Mouse (Mus musculus) lung, postnatal 0 days (tissue): ENCODE data around the gene Pappa2. TPM values are rescaled to one million over a fixed set of nuclear protein-coding genes. Genes with fewer than 3 reads are reported as not detected.

ENCODE experiments used
- ATAC-seq: fragments of 200-750 bp; cut with Nextera tagmentation; 2 replicates; pipeline ENCODE4 v1.8.0; 2017; ENCODE audit warnings: moderate library complexity
- DNase-seq: peaks from one replicate; pipeline ENCODE4 v3.0.0-alpha.2; 2016; ENCODE audit warnings: low spot score
- H3K27ac ChIP-seq: fragments of 300-500 bp; sonication (generic); 2 replicates; pipeline ENCODE4 v1.5.1; 2014; ENCODE audit warnings: antibody characterized with exemption, mild to moderate bottlenecking, low read length, mixed read lengths
- H3K27me3 ChIP-seq: fragments of 300-500 bp; sonication (generic); replicated peaks from 2 replicates; pipeline ENCODE4 v1.6.1; 2014; ENCODE audit warnings: low read length, mixed read lengths; ENCODE audit not compliant: insufficient read depth
- H3K36me3 ChIP-seq: fragments of 300-500 bp; sonication (generic); 2 replicates; pipeline ENCODE4 v1.6.1; 2014; ENCODE audit warnings: low read length, mixed read lengths; ENCODE audit not compliant: insufficient read depth
- H3K4me1 ChIP-seq: fragments of 300-500 bp; sonication (generic); 2 replicates; pipeline ENCODE4 v1.6.1; 2014; ENCODE audit warnings: antibody characterized with exemption, low read depth, low read length, mixed read lengths; ENCODE audit not compliant: insufficient read depth
- H3K4me2 ChIP-seq: fragments of 300-500 bp; sonication (generic); replicated peaks from 2 replicates; pipeline ENCODE4 v1.6.1; 2014; ENCODE audit warnings: low read depth, mild to moderate bottlenecking, low read length, moderate library complexity, mixed read lengths
- H3K4me3 ChIP-seq: fragments of 300-500 bp; sonication (generic); 2 replicates; pipeline ENCODE4 v1.5.1; 2014; ENCODE audit warnings: low read depth, low read length
- H3K9ac ChIP-seq: fragments of 300-500 bp; sonication (generic); replicated peaks from 2 replicates; pipeline ENCODE4 v1.6.1; 2014; ENCODE audit warnings: low read depth, mild to moderate bottlenecking
- H3K9me3 ChIP-seq: fragments of 300-500 bp; sonication (generic); 2 replicates; pipeline ENCODE4 v1.6.1; 2016; ENCODE audit warnings: low read length, mixed read lengths
- CTCF ChIP-seq: IDR thresholded peaks from 2 replicates; pipeline ENCODE4 v1.5.1; 2016; ENCODE audit warnings: antibody characterized with exemption, mild to moderate bottlenecking
- EP300 ChIP-seq: IDR thresholded peaks from 2 replicates; pipeline ENCODE4 v1.6.1; 2016; ENCODE audit warnings: antibody characterized with exemption, mild to moderate bottlenecking, control low read depth
- WGBS: fragments of 180-500 bp; shearing (Covaris S2); extraction: QIAGEN DNeasy Blood & Tissue Kit; methylation state at CpG from one replicate; pipeline ENCODE4 v1.1.7; 2014; 5-methylcytosine and 5-hydroxymethylcytosine counted together
- polyA plus RNA-seq: library from polyadenylated mRNA; unstranded; fragments of >200 nt; fragmentation: Nextera tagmentation; extraction: Ambion mirVana; gene quantifications from 2 replicates; pipeline ENCODE4 v1.2.1, GENCODE M21; 2015

The Pappa2 gene
- polyA plus RNA-seq, 1 experiment from 2014 or later: 0.57 TPM

- H3K27me3 ChIP-seq: no peaks in the 10 kb centered on the region
These were observed 266.8 kb downstream of the Pappa2 start for GRCm38 (mm10) chr1:158713301-158714095.

GRCm38 (mm10) chr1:158701336-158701735, 279.0 kb downstream of the Pappa2 start:
- Histone ChIP-seq H3K27me3 (no peaks in the 10 kb centered on the region), H3K9ac (no peak overlapping the region), H3K36me3 (no peaks in the 10 kb centered on the region), H3K9me3 (no peaks in the 10 kb centered on the region), H3K4me2 (no peak overlapping the region), H3K27ac (no peak overlapping the region), H3K4me3 (no peak overlapping the region), H3K4me1 (no peaks in the 10 kb centered on the region)
- 43% methylated on average over 1 of the region's 1 CpGs for WGBS
- peak; percentile 15 for DNase-seq
- ATAC-seq: no peak
- TF ChIP-seq CTCF: no peak
- no peak for TF ChIP-seq EP300

More at GRCm38 (mm10) chr1:158713301-158714095, 266.8 kb downstream of the Pappa2 start:
- Histone ChIP-seq H3K9ac (no peak overlapping the region), H3K4me2 (no peak overlapping the region), H3K27ac (no peak overlapping the region), H3K36me3 (no peaks in the 10 kb centered on the region), H3K9me3 (no peaks in the 10 kb centered on the region), H3K4me3 (no peak overlapping the region), H3K4me1 (no peaks in the 10 kb centered on the region)
- WGBS: 37% methylated on average over 5 of the region's 5 CpGs
- no peak; the same call in 1 of the 2 replicates for ATAC-seq
- peak; percentile 42 for DNase-seq
- TF ChIP-seq EP300: no peak
- TF ChIP-seq CTCF: peak; percentile 68

GRCm38 (mm10) chr1:158700147-158700546, 280.1 kb downstream of the Pappa2 start:
- H3K27me3 ChIP-seq: no peaks in the 10 kb centered on the region
- no peak overlapping the region for H3K9ac ChIP-seq
- no peaks in the 10 kb centered on the region for H3K9me3 ChIP-seq
- no peak overlapping the region for H3K4me3 ChIP-seq
- WGBS: 47% methylated on average over 2 of the region's 2 CpGs
- no peaks in the 10 kb centered on the region for H3K36me3 ChIP-seq
- ATAC-seq (peak; percentile 23; the same call in 1 of the 2 replicates), DNase-seq (peak; percentile 52)
- no peaks in the 10 kb centered on the region for H3K4me1 ChIP-seq
- no peak overlapping the region for H3K27ac ChIP-seq
- H3K4me2 ChIP-seq: no peak overlapping the region
- TF ChIP-seq EP300: peak; percentile 60
- no peak for TF ChIP-seq CTCF

GRCm38 (mm10) chr1:158699276-158699675, 281.0 kb downstream of the Pappa2 start:
- no peaks in the 10 kb centered on the region for H3K4me1 ChIP-seq
- H3K9ac ChIP-seq: no peak overlapping the region
- H3K4me2 ChIP-seq: no peak overlapping the region
- ATAC-seq: peak; percentile 98
- no peak overlapping the region for H3K27ac ChIP-seq
- no peaks in the 10 kb centered on the region for H3K36me3 ChIP-seq
- H3K4me3 ChIP-seq: no peak overlapping the region
- no peaks in the 10 kb centered on the region for H3K9me3 ChIP-seq
- 42% methylated on average over 2 of the region's 2 CpGs for whole genome bisulfite sequencing
- no peaks in the 10 kb centered on the region for H3K27me3 ChIP-seq
- peak; percentile 59; the same call in 1 of the 2 replicates for TF ChIP-seq EP300
- no peak for TF ChIP-seq CTCF
- peak; percentile 82 for DNase-seq

- Histone ChIP-seq H3K9me3 (no peaks in the 10 kb centered on the region), H3K4me3 (no peak overlapping the region), H3K27ac (no peak overlapping the region), H3K4me2 (no peak overlapping the region), H3K9ac (no peak overlapping the region), H3K4me1 (no peaks in the 10 kb centered on the region), H3K36me3 (no peaks in the 10 kb centered on the region), H3K27me3 (no peaks in the 10 kb centered on the region)
- no peak for TF ChIP-seq CTCF
- TF ChIP-seq EP300: no peak
- no peak for ATAC-seq
- no peak for DNase-seq
- WGBS: 84% methylated on average over 10 of the region's 10 CpGs
These were observed 282.3 kb downstream of the Pappa2 start for GRCm38 (mm10) chr1:158697859-158698569.

GRCm38 (mm10) chr1:158697423-158697822, 282.9 kb downstream of the Pappa2 start:
- DNase-seq: no peak
- Histone ChIP-seq H3K9me3 (no peaks in the 10 kb centered on the region), H3K27ac (no peak overlapping the region), H3K4me2 (no peak overlapping the region), H3K36me3 (no peaks in the 10 kb centered on the region), H3K4me1 (no peaks in the 10 kb centered on the region), H3K9ac (no peak overlapping the region), H3K4me3 (no peak overlapping the region), H3K27me3 (no peaks in the 10 kb centered on the region)
- ATAC-seq: no peak
- no peak for TF ChIP-seq EP300
- TF ChIP-seq CTCF: 0 out of 2 replicates have a peak, but pooled peaks have one; percentile 10
- 67% methylated on average over 3 of the region's 3 CpGs for WGBS
